Mouse (Mus musculus): ENCODE data around the gene Chmp1a.
A peak's percentile ranks its signal among the peaks of the same experiment; 100 is the strongest.

GRCm38 (mm10) chr8:123202288-123202687, 10.3 kb downstream of the Chmp1a start:
- peak; percentile 61 for TF ChIP-seq CTCF (IDR thresholded peaks at IDR 0.05; ENCODE audit: low read depth, low read length)
- no peak for TF ChIP-seq POLR2A (IDR thresholded peaks at IDR 0.05; ENCODE audit: extremely low read depth, insufficient read depth, low read length)

Measured in liver, adult 2 months (tissue).